Mouse (Mus musculus): Measurements from ENCODE around the gene Prpf4.

DNA sequence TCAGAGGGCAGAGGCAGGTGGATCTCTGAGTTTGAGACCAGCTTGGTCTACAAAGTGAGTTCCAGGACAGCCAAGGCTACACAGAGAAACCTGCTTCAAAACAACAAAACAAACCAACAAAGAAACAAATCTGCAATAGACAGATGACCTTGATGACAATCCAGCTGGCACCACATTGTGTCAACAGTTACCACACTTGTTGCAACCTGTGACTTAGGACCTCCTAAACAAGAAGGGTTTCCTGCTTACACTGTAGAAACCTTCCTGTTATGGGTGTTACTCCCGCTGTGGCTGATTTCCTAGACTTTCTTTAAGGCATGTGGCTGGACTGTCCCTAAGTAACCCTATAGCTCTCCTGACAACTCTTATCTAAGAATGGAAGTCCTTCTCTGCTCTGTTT is 12.8 kb upstream of the Prpf4 start:
- TF ChIP-seq EP300 (IDR thresholded peaks at IDR 0.05), result no peak
- TF ChIP-seq CTCF (IDR thresholded peaks at IDR 0.05), result no peak
